In genomic region chr9:97056541-97057338, GRCm38 (mm10) we compare ENCODE assay signal across 8 mouse cellular contexts. TPM values are rescaled to one million over a fixed set of nuclear protein-coding genes. Genes with fewer than 3 reads are reported as not detected.
A peak's percentile ranks its signal among the peaks of the same experiment; 100 is the strongest.
DNase-seq lines count a peak whose midpoint lies in the region; ATAC-seq and TF ChIP-seq lines count a peak whose summit lies in the region.

No protein-coding gene starts in this region.

- H3K4me2 ChIP-seq in neural tube, embryonic 11.5 days (ENCODE audit: low read depth), result no peak overlapping the region
- H3K4me2 ChIP-seq in intestine, postnatal 0 days (replicated peaks; ENCODE audit: low read depth), result peak overlapping the region; percentile 53

- H3K9ac ChIP-seq in neural tube, embryonic 11.5 days (ENCODE audit: low read length), result no peak overlapping the region; the same call in 1 of the 2 replicates
- peak overlapping the region; percentile 26; the same call in 1 of the 2 replicates for H3K9ac ChIP-seq in intestine, postnatal 0 days (ENCODE audit: low read depth, low read length)

- no peaks in the 10 kb centered on the region for H3K36me3 ChIP-seq in neural tube, embryonic 11.5 days (ENCODE audit: control insufficient read depth, insufficient read depth, low read length)
- H3K36me3 ChIP-seq in intestine, postnatal 0 days (ENCODE audit: control insufficient read depth, insufficient read depth), result no peaks in the 10 kb centered on the region

- no peak overlapping the region for H3K4me3 ChIP-seq in neural tube, embryonic 11.5 days (ENCODE audit: low read depth, low read length)
- H3K4me3 ChIP-seq in intestine, postnatal 0 days (ENCODE audit: low read depth, low read length), result peak overlapping the region; percentile 17

- peak overlapping the region; percentile 49; the same call in 1 of the 2 replicates for H3K27ac ChIP-seq in neural tube, embryonic 11.5 days (ENCODE audit: low read depth, low read length)
- no peak overlapping the region for H3K27ac ChIP-seq in intestine, postnatal 0 days (ENCODE audit: low read depth, low read length)

- ATAC-seq in neural tube, embryonic 11.5 days (ENCODE audit: insufficient read depth, low FRiP score, low TSS enrichment), result no peak
- ATAC-seq in intestine, postnatal 0 days, result no peak

- no peaks in the 10 kb centered on the region for H3K9me3 ChIP-seq in neural tube, embryonic 11.5 days (ENCODE audit: control insufficient read depth, low read length)
- H3K9me3 ChIP-seq in intestine, postnatal 0 days (ENCODE audit: control insufficient read depth), result no peaks in the 10 kb centered on the region

- peaks cover 10% of the 10 kb centered on the region for H3K4me1 ChIP-seq in neural tube, embryonic 11.5 days (ENCODE audit: control insufficient read depth, insufficient read depth, low read length)
- no peaks in the 10 kb centered on the region; the same call in 1 of the 2 replicates for H3K4me1 ChIP-seq in intestine, postnatal 0 days (replicated peaks; ENCODE audit: control insufficient read depth, insufficient read depth, low read length)

- H3K27me3 ChIP-seq in neural tube, embryonic 11.5 days (ENCODE audit: control insufficient read depth, insufficient read depth, low read length), result no peaks in the 10 kb centered on the region
- H3K27me3 ChIP-seq in intestine, postnatal 0 days (replicated peaks; ENCODE audit: control insufficient read depth, insufficient read depth, low read length), result no peaks in the 10 kb centered on the region

- DNase-seq in adrenal gland, postnatal 14 days, result peak; percentile 21
- no peak for DNase-seq in adrenal gland, adult 8-10 months
- no peak for DNase-seq in neural tube, embryonic 11.5 days (ENCODE audit: low spot score)
- DNase-seq in neural tube, embryonic 10.5 days (ENCODE audit: extremely low spot score, low spot score), result no peak
- DNase-seq in spleen, postnatal 36 days (ENCODE audit: low spot score in 2 of 2), result no peak
- DNase-seq in left cerebral cortex, adult 18-20 months (ENCODE audit: low spot score in 2 of 2), result no peak
- DNase-seq in urinary bladder, postnatal 25 days (ENCODE audit: low spot score), result no peak

- WGBS in neural tube, embryonic 11.5 days, result 67% methylated on average over 18 of the region's 18 CpGs
- 32% methylated on average over 18 of the region's 18 CpGs for WGBS in intestine, postnatal 0 days

- TF ChIP-seq CTCF in intestine, postnatal 0 days (IDR thresholded peaks at IDR 0.05; ENCODE audit: low read depth), result no peak

RNA-seq across cellular contexts. Expression of gene Spsb4, which starts 38.1 kb away (rescaled TPM):
- total RNA-seq in adrenal gland, postnatal 14 days (2021), result 1.5 and 1.7 TPM in 2 replicates
- under 1 TPM; 0.74 to 0.98 (median 0.85) TPM for total RNA-seq in adrenal gland, adult 8-10 months (2022)
- polyA plus RNA-seq in neural tube, embryonic 11.5 days (2014; fragmentation: Nextera tagmentation; extraction: Ambion mirVana), result 115 and 125 TPM in 2 replicates
- 23.4 and 25.0 TPM in 2 replicates for polyA plus RNA-seq in intestine, postnatal 0 days (2015; fragmentation: Nextera tagmentation; extraction: Ambion mirVana)
- 1 to 10 TPM; 4.7 to 6.3 TPM for total RNA-seq in left cerebral cortex, adult 18-20 months (2021)

RNA-seq across cellular contexts. Expression of gene Slc25a36, which starts 54.2 kb away (rescaled TPM):
- 75.4 and 82.8 TPM in 2 replicates for total RNA-seq in adrenal gland, postnatal 14 days (2021)
- total RNA-seq in adrenal gland, adult 8-10 months (2022), result 100 to 1,000 TPM in 2 of 4 experiments, 10 to 100 TPM in 2; 76.3 to 126 (median 102) TPM
- 78.2 and 82.4 TPM in 2 replicates for polyA plus RNA-seq in neural tube, embryonic 11.5 days (2014; fragmentation: Nextera tagmentation; extraction: Ambion mirVana)
- polyA plus RNA-seq in intestine, postnatal 0 days (2015; fragmentation: Nextera tagmentation; extraction: Ambion mirVana), result 47.7 and 56.9 TPM in 2 replicates
- 10 to 100 TPM; 77.8 to 79.0 TPM for total RNA-seq in left cerebral cortex, adult 18-20 months (2021)
